Mouse (Mus musculus): ENCODE measurements around the gene Lamp3. TPM values are rescaled to one million over a fixed set of nuclear protein-coding genes. Genes with fewer than 3 reads are reported as not detected.
"Not testable (repeated sequence)": the region's sequence is repeated elsewhere in the genome, so short reads cannot be mapped to it uniquely, and the experiment has no call there.

Gene Lamp3
- not detected in 2 replicates for polyA plus RNA-seq (2016; fragmentation: Nextera tagmentation; extraction: Ambion mirVana)

GRCm38 (mm10) chr16:19706216-19706615, at the start of gene Lamp3:
Lamp3 (minus strand) TSS chr16:19706375.
- Histone ChIP-seq H3K36me3 (replicated peaks) (no peaks in the 10 kb centered on the region), H3K27ac (no peak within 1 kb of the TSS), H3K4me3 (replicated peaks) (no peak within 1 kb of the TSS), H3K9me3 (no peaks in the 10 kb centered on the region), H3K27me3 (no peaks in the 10 kb centered on the region), H3K4me1 (no peaks in the 10 kb centered on the region), H3K4me2 (no peak within 1 kb of the TSS), H3K9ac (no peak within 1 kb of the TSS)
- no peak for ATAC-seq (ENCODE audit: low FRiP score)

DNA sequence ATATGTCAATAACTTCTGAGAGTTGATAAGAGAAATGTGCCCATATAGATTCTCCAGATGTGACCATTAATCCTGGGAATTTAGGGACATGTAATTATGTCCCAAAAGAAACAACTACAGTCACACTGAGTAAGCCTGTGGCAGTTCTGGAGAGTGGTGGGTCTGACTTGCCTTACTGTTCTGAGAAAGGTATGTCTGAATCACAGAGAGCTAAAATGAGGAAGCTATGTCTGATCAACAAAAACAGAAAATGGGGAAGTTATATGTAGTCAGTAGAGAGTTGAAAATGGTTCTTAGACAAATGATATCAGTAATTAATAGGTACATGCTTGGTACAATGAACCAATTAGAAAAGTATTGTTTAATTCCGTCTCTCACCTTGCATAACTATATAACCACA, 26.7 kb upstream of the Lamp3 start:
- Histone ChIP-seq H3K27me3 (no peaks in the 10 kb centered on the region), H3K4me2 (no peak overlapping the region), H3K4me1 (no peaks in the 10 kb centered on the region), H3K4me3 (replicated peaks) (no peak overlapping the region), H3K27ac (no peak overlapping the region), H3K9me3 (no peaks in the 10 kb centered on the region), H3K9ac (no peak overlapping the region), H3K36me3 (replicated peaks) (no peaks in the 10 kb centered on the region)
- no peak for ATAC-seq (ENCODE audit: low FRiP score)
- WGBS = 83% methylated on average over 1 of the region's 1 CpGs

- not testable (repeated sequence) for ATAC-seq (ENCODE audit: low FRiP score); H3K9me3 ChIP-seq; H3K4me1 ChIP-seq; H3K9ac ChIP-seq; H3K36me3 ChIP-seq (replicated peaks); H3K4me2 ChIP-seq; H3K27me3 ChIP-seq; H3K27ac ChIP-seq; H3K4me3 ChIP-seq (replicated peaks)
- 28% methylated on average over 2 of the region's 2 CpGs for WGBS
Measured at GRCm38 (mm10) chr16:19724139-19724538, 18.0 kb upstream of the Lamp3 start.

DNA sequence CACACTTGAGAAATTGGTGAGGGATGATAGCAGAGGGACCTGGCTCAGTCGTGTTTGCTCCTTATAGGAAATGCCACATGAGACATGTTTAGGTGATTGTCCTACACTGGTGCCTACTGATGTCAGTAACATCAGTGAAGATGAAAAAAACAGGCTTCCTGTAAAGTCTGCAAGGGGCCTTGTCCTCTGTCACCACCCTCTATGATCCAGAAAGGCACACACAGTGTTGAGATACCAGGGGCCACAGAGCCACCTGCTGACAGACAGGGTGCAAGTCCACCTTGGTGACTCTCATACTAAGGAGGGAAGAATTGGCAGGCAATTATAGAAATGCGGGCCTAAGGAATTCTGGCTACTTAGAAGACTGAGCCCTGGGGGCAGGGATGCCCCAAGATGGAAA, 14.8 kb upstream of the Lamp3 start:
- WGBS = 56% methylated on average over 2 of the region's 2 CpGs
- H3K27ac ChIP-seq = no peak overlapping the region
- ATAC-seq (ENCODE audit: low FRiP score) = no peak
- no peak overlapping the region for H3K9ac ChIP-seq
- no peaks in the 10 kb centered on the region for H3K36me3 ChIP-seq (replicated peaks)
- H3K4me2 ChIP-seq = no peak overlapping the region
- H3K4me3 ChIP-seq (replicated peaks) = no peak overlapping the region
- no peaks in the 10 kb centered on the region for H3K27me3 ChIP-seq
- H3K9me3 ChIP-seq = no peaks in the 10 kb centered on the region
- no peaks in the 10 kb centered on the region for H3K4me1 ChIP-seq

- Histone ChIP-seq H3K36me3 (replicated peaks) (no peaks in the 10 kb centered on the region), H3K27ac (no peak overlapping the region), H3K9ac (no peak overlapping the region), H3K4me2 (no peak overlapping the region), H3K4me3 (replicated peaks) (no peak overlapping the region), H3K27me3 (no peaks in the 10 kb centered on the region), H3K9me3 (no peaks in the 10 kb centered on the region), H3K4me1 (no peaks in the 10 kb centered on the region)
- no peak for ATAC-seq (ENCODE audit: low FRiP score)
- 68% methylated on average over 1 of the region's 1 CpGs for WGBS
Measured at GRCm38 (mm10) chr16:19707381-19707780, 1.2 kb upstream of the Lamp3 start.

DNA sequence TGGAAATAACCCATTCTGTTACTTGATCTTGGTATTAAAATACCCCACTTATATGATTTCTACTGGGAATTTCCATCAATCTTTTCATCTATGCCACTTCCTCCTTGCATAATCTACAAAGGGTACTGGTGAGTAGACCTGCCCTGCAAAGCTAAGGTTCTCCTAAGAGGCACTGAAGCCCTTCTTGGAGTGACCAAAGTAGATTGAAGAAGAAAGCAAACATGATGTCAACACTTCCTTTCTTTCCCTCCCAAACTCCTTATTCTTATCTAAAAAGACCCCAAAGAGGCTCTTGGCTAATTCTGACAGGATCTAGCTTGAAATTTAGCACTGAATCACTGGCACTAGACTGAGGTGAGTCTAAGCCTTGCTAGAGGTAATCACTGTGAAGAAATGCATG, 7.0 kb downstream of the Lamp3 start:
- no peak for ATAC-seq (ENCODE audit: low FRiP score)
- Histone ChIP-seq H3K4me2 (no peak overlapping the region), H3K4me3 (replicated peaks) (no peak overlapping the region), H3K4me1 (no peaks in the 10 kb centered on the region), H3K27ac (no peak overlapping the region), H3K9ac (no peak overlapping the region), H3K9me3 (no peaks in the 10 kb centered on the region), H3K27me3 (no peaks in the 10 kb centered on the region), H3K36me3 (replicated peaks) (no peaks in the 10 kb centered on the region)

- Histone ChIP-seq H3K4me2 (no peak overlapping the region), H3K4me3 (replicated peaks) (no peak overlapping the region), H3K27ac (no peak overlapping the region), H3K4me1 (no peaks in the 10 kb centered on the region), H3K9me3 (no peaks in the 10 kb centered on the region), H3K36me3 (replicated peaks) (no peaks in the 10 kb centered on the region), H3K27me3 (no peaks in the 10 kb centered on the region), H3K9ac (no peak overlapping the region)
- 88% methylated on average over 2 of the region's 2 CpGs for WGBS
- ATAC-seq (ENCODE audit: low FRiP score) = no peak
Measured at GRCm38 (mm10) chr16:19670768-19671357, 35.3 kb downstream of the Lamp3 start.

- H3K36me3 ChIP-seq (replicated peaks) = no peaks in the 10 kb centered on the region
- no peak overlapping the region for H3K9ac ChIP-seq
- no peaks in the 10 kb centered on the region for H3K9me3 ChIP-seq
- no peak for ATAC-seq (ENCODE audit: low FRiP score)
- H3K27me3 ChIP-seq = no peaks in the 10 kb centered on the region
- H3K4me2 ChIP-seq = no peak overlapping the region
- 67% methylated on average over 1 of the region's 1 CpGs for WGBS
- no peak overlapping the region for H3K4me3 ChIP-seq (replicated peaks)
- H3K27ac ChIP-seq = no peak overlapping the region
- no peaks in the 10 kb centered on the region for H3K4me1 ChIP-seq
Measured at GRCm38 (mm10) chr16:19666312-19666711, 39.9 kb downstream of the Lamp3 start.

DNA sequence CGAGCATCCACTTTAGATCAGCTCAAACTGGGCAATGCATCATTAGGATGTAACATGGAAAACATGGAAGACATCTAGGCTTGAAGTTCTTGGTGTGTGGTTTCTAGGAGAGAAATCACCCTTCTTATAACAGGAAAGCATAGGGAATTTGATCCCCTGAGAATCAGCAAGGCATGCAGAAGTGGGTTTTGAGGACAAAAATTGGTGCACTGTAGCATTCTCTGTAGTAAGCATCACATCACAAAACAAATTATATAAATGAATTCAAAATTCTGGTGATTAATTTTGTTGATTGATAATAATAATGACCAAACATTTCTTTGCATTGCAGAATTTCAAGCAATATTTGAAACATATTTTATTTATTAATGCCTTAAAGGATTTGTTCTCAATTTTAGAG, 76.4 kb downstream of the Lamp3 start, which contains the start of gene Olfr171:
Olfr171 (minus strand) TSS at position 101 of the 400 bp plus-strand sequence.
- Histone ChIP-seq H3K27ac (no peak within 1 kb of the TSS), H3K4me2 (no peak within 1 kb of the TSS), H3K9ac (no peak within 1 kb of the TSS), H3K9me3 (peaks cover 13% of the 10 kb centered on the region; the same call in 1 of the 2 replicates), H3K27me3 (no peaks in the 10 kb centered on the region), H3K36me3 (replicated peaks) (no peaks in the 10 kb centered on the region), H3K4me3 (replicated peaks) (no peak within 1 kb of the TSS), H3K4me1 (no peaks in the 10 kb centered on the region)
- no peak for ATAC-seq (ENCODE audit: low FRiP score)
- WGBS = 88% methylated on average over 1 of the region's 1 CpGs

GRCm38 (mm10) chr16:19611782-19612181, 94.4 kb downstream of the Lamp3 start, which contains the start of gene Olfr170:
Olfr170 (minus strand) TSS chr16:19611882.
- not testable (repeated sequence) for ATAC-seq (ENCODE audit: low FRiP score); H3K4me1 ChIP-seq; H3K36me3 ChIP-seq (replicated peaks); H3K9me3 ChIP-seq; H3K27ac ChIP-seq; H3K27me3 ChIP-seq; H3K4me2 ChIP-seq; H3K4me3 ChIP-seq (replicated peaks); H3K9ac ChIP-seq
- 87% methylated on average over 2 of the region's 2 CpGs for WGBS

Other genes starting within 250 kb of the Lamp3 start
- not detected in 2 replicates for gene Olfr166, start 222.7 kb downstream of the Lamp3 start, polyA plus RNA-seq (2016; fragmentation: Nextera tagmentation; extraction: Ambion mirVana)
- gene Olfr167, start 184.1 kb downstream of the Lamp3 start, polyA plus RNA-seq (2016; fragmentation: Nextera tagmentation; extraction: Ambion mirVana) = not detected in 2 replicates
- not detected in 2 replicates for gene Olfr168, start 170.8 kb downstream of the Lamp3 start, polyA plus RNA-seq (2016; fragmentation: Nextera tagmentation; extraction: Ambion mirVana)
- not detected in 2 replicates for gene Olfr169, start 134.6 kb downstream of the Lamp3 start, polyA plus RNA-seq (2016; fragmentation: Nextera tagmentation; extraction: Ambion mirVana)
- gene Olfr170, start 94.5 kb downstream of the Lamp3 start, polyA plus RNA-seq (2016; fragmentation: Nextera tagmentation; extraction: Ambion mirVana) = not detected in 2 replicates
- gene Olfr171, start 76.5 kb downstream of the Lamp3 start, polyA plus RNA-seq (2016; fragmentation: Nextera tagmentation; extraction: Ambion mirVana) = not detected in 2 replicates
- gene B3gnt5, start 53.8 kb upstream of the Lamp3 start, polyA plus RNA-seq (2016; fragmentation: Nextera tagmentation; extraction: Ambion mirVana) = 53.7 and 57.8 TPM in 2 replicates

Measured in forebrain, embryonic 12.5 days (tissue).